Mouse (Mus musculus) MEL (cell line): ENCODE results near the gene Bbox1. TPM values are rescaled to one million over a fixed set of nuclear protein-coding genes. Genes with fewer than 3 reads are reported as not detected.

Source experiments
- DNase-seq: peaks from one replicate; pipeline ENCODE4 v3.0.0; 2011; ENCODE audit warnings: low read depth, low spot score
- H3K27ac ChIP-seq: 2 replicates; pipeline ENCODE4 v1.5.1; 2012; ENCODE audit warnings: low read depth, mild to moderate bottlenecking, control low read depth, low read length, moderate library complexity; ENCODE audit not compliant: control insufficient read depth
- H3K27me3 ChIP-seq, 2 experiments: fragments of 150-350 bp in 1 of 2; sonication (generic) in 1 of 2; 2 replicates each; pipeline ENCODE4 v1.6.1; 2012; ENCODE audit warnings: low read length in 2 of 2, mild to moderate bottlenecking in 2 of 2, improper control_type of control experiment in 1 of 2, moderate library complexity in 1 of 2; ENCODE audit not compliant: insufficient read depth in 2 of 2, control insufficient read depth in 1 of 2
- H3K36me3 ChIP-seq, 2 experiments: 2 replicates each; pipeline ENCODE4 v1.6.1; 2012 to 2014; ENCODE audit warnings: low read length in 2 of 2, improper control_type of control experiment in 1 of 2, inconsistent platforms in 1 of 2, mild to moderate bottlenecking in 1 of 2; ENCODE audit not compliant: insufficient read depth in 2 of 2, control insufficient read depth in 1 of 2
- H3K4me1 ChIP-seq, 2 experiments: fragments of 150-350 bp in 1 of 2; sonication (generic) in 1 of 2; 2 replicates each; pipeline ENCODE4 v1.6.1; 2012; ENCODE audit warnings: low read length in 2 of 2, improper control_type of control experiment in 1 of 2, mild to moderate bottlenecking in 1 of 2; ENCODE audit not compliant: insufficient read depth in 2 of 2, control insufficient read depth in 1 of 2
- H3K4me3 ChIP-seq, 2 experiments: fragments of 150-350 bp in 1 of 2; sonication (generic) in 1 of 2; 2 replicates each; pipeline ENCODE4 v1.5.1; 2012; ENCODE audit warnings: low read depth in 2 of 2, low read length in 2 of 2, mild to moderate bottlenecking in 2 of 2, moderate library complexity in 2 of 2, control low read depth in 1 of 2, improper control_type of control experiment in 1 of 2; ENCODE audit not compliant: control insufficient read depth in 1 of 2, insufficient read depth in 1 of 2
- H3K79me2 ChIP-seq: 2 replicates; pipeline ENCODE4 v1.6.1; 2012; ENCODE audit warnings: mild to moderate bottlenecking, low read length, moderate library complexity; ENCODE audit not compliant: control insufficient read depth, poor library complexity, insufficient read depth
- H3K9ac ChIP-seq: 2 replicates; pipeline ENCODE4 v1.6.1; 2012; ENCODE audit warnings: low read depth, mild to moderate bottlenecking, control low read depth, low read length, moderate library complexity; ENCODE audit not compliant: control insufficient read depth, poor library complexity, severe bottlenecking
- H3K9me3 ChIP-seq: fragments of 150-350 bp; sonication (generic); replicated peaks from 2 replicates; pipeline ENCODE4 v1.6.1; 2012; ENCODE audit warnings: mild to moderate bottlenecking, low read length, improper control_type of control experiment, moderate library complexity; ENCODE audit not compliant: insufficient read depth
- BHLHE40 ChIP-seq: IDR thresholded peaks from 2 replicates; pipeline ENCODE4 v1.6.1; 2012; ENCODE audit warnings: low read depth, mild to moderate bottlenecking, inconsistent platforms, low read length, improper control_type of control experiment, borderline replicate concordance
- CTCF ChIP-seq, 3 experiments: IDR thresholded peaks in 2 of 3; conservative IDR thresholded peaks in 1 of 3; 2 replicates each; pipeline ENCODE4 v1.5.1; 2011 to 2012; ENCODE audit warnings: low read length in 3 of 3, low read depth in 2 of 3, mild to moderate bottlenecking in 2 of 3, improper control_type of control experiment in 1 of 3, inconsistent platforms in 1 of 3, mixed read lengths in 1 of 3, moderate library complexity in 1 of 3; ENCODE audit not compliant: control insufficient read depth in 1 of 3, insufficient read depth in 1 of 3, poor library complexity in 1 of 3, severe bottlenecking in 1 of 3
- E2F4 ChIP-seq: IDR thresholded peaks from 2 replicates; pipeline ENCODE4 v1.6.1; 2011; ENCODE audit warnings: low read depth, low read length, improper control_type of control experiment, borderline replicate concordance
- ELF1 ChIP-seq: IDR thresholded peaks from 2 replicates; pipeline ENCODE4 v1.6.1; 2014; ENCODE audit warnings: low read depth, mild to moderate bottlenecking, inconsistent platforms, low read length, improper control_type of control experiment, moderate library complexity
- EP300 ChIP-seq, 2 experiments: IDR thresholded peaks; 2 replicates each; pipeline ENCODE4 v1.6.1; 2011; ENCODE audit warnings: improper control_type of control experiment in 2 of 2, low read length in 2 of 2, low read depth in 1 of 2, mild to moderate bottlenecking in 1 of 2
- GABPA ChIP-seq: IDR thresholded peaks from 2 replicates; pipeline ENCODE4 v1.6.1; 2012; ENCODE audit warnings: low read depth, mild to moderate bottlenecking, inconsistent platforms, low read length, improper control_type of control experiment, moderate library complexity
- HCFC1 ChIP-seq: IDR thresholded peaks from 2 replicates; pipeline ENCODE4 v1.6.1; 2012; ENCODE audit warnings: low read depth, mild to moderate bottlenecking, inconsistent platforms, low read length, improper control_type of control experiment, moderate library complexity
- JUND ChIP-seq: IDR thresholded peaks from 2 replicates; pipeline ENCODE4 v1.6.1; 2011; ENCODE audit warnings: low read depth, mild to moderate bottlenecking, improper control_type of control experiment, low read length
- MAFK ChIP-seq: IDR thresholded peaks from 2 replicates; pipeline ENCODE4 v1.6.1; 2011; ENCODE audit warnings: low read depth, mild to moderate bottlenecking, low read length, improper control_type of control experiment, borderline replicate concordance
- MAX ChIP-seq: IDR thresholded peaks from 2 replicates; pipeline ENCODE4 v1.6.1; 2011; ENCODE audit warnings: low read length, improper control_type of control experiment
- MXI1 ChIP-seq: IDR thresholded peaks from 2 replicates; pipeline ENCODE4 v1.6.1; 2011; ENCODE audit warnings: mild to moderate bottlenecking, low read depth, low read length, improper control_type of control experiment
- NRF1 ChIP-seq: IDR thresholded peaks from 2 replicates; pipeline ENCODE4 v1.6.1; 2014; ENCODE audit warnings: low read depth, mild to moderate bottlenecking, inconsistent platforms, low read length, improper control_type of control experiment, moderate library complexity; ENCODE audit not compliant: poor library complexity, insufficient read depth, severe bottlenecking
- POLR2AphosphoS2 ChIP-seq: IDR thresholded peaks from 2 replicates; pipeline ENCODE4 v1.6.1; 2011; ENCODE audit warnings: low read length, improper control_type of control experiment
- RAD21 ChIP-seq: IDR thresholded peaks from 2 replicates; pipeline ENCODE4 v1.6.1; 2011; ENCODE audit warnings: mild to moderate bottlenecking, low read depth, low read length, improper control_type of control experiment
- SIN3A ChIP-seq: IDR thresholded peaks from 2 replicates; pipeline ENCODE4 v1.6.1; 2012; ENCODE audit warnings: low read length, improper control_type of control experiment, inconsistent platforms
- SMC3 ChIP-seq: IDR thresholded peaks from 2 replicates; pipeline ENCODE4 v1.6.1; 2011; ENCODE audit warnings: low read depth, low read length, improper control_type of control experiment
- TAL1 ChIP-seq: IDR thresholded peaks from 2 replicates; pipeline ENCODE4 v1.6.1; 2012; ENCODE audit warnings: mild to moderate bottlenecking, inconsistent platforms, low read length, moderate library complexity, mixed read lengths
- TBP ChIP-seq: IDR thresholded peaks from 2 replicates; pipeline ENCODE4 v1.8.0; 2011; ENCODE audit warnings: low read depth, low read length, improper control_type of control experiment
- TCF12 ChIP-seq: IDR thresholded peaks from 2 replicates; pipeline ENCODE4 v1.6.1; 2014; ENCODE audit warnings: low read depth, mild to moderate bottlenecking, inconsistent platforms, low read length, improper control_type of control experiment, moderate library complexity
- UBTF ChIP-seq: IDR thresholded peaks from 2 replicates; pipeline ENCODE4 v1.6.1; 2012; ENCODE audit warnings: low read depth, mild to moderate bottlenecking, inconsistent platforms, low read length, improper control_type of control experiment, moderate library complexity, borderline replicate concordance; ENCODE audit not compliant: insufficient read depth
- USF1 ChIP-seq: IDR thresholded peaks from 2 replicates; pipeline ENCODE4 v1.6.1; 2014; ENCODE audit warnings: low read depth, mild to moderate bottlenecking, inconsistent platforms, low read length, improper control_type of control experiment, moderate library complexity
- ZC3H11A ChIP-seq: IDR thresholded peaks from 2 replicates; pipeline ENCODE4 v1.6.1; 2012; ENCODE audit warnings: low read depth, mild to moderate bottlenecking, inconsistent platforms, low read length, improper control_type of control experiment
- ZMIZ1 ChIP-seq: IDR thresholded peaks from 2 replicates; pipeline ENCODE4 v1.6.1; 2012; ENCODE audit warnings: low read depth, mild to moderate bottlenecking, inconsistent platforms, low read length, improper control_type of control experiment, moderate library complexity
- polyA plus RNA-seq, 2 experiments: library from polyadenylated mRNA; stranded (reverse) in 1 of 2; unstranded in 1 of 2; fragments of >175 nt in 1 of 2; fragments of >200 nt in 1 of 2; gene quantifications; 2 replicates each; pipeline versions ENCODE4 v1.2.1 to v1.2.4; 2012; ENCODE audit warnings: low replicate concordance in 2 of 2, low read depth in 1 of 2; ENCODE audit not compliant: insufficient read length in 2 of 2, insufficient read depth in 1 of 2, missing spikeins in 1 of 2
- total RNA-seq: library from RNA; depleted of rRNA; stranded (reverse); fragments of 300-350 nt; gene quantifications from 2 replicates; pipeline ENCODE4 v1.2.3, GENCODE M21; 2012

Gene Bbox1
- total and polyA plus RNA-seq, 3 experiments = not detected

- H3K27ac ChIP-seq = no peak overlapping the region
- H3K9me3 ChIP-seq = no peaks in the 10 kb centered on the region
- DNase-seq = no peak
- H3K9ac ChIP-seq = no peak overlapping the region
- H3K4me3 ChIP-seq = no peak overlapping the region
- H3K4me1 ChIP-seq = peaks cover 0 to 3% of the 10 kb centered on the region in 2 experiments; a peak in 1 of 4 replicates
- no peaks in the 10 kb centered on the region for H3K36me3 ChIP-seq
- TF ChIP-seq EP300 (IDR thresholded peaks at IDR 0.05; ENCODE audit: low read depth in 1 of 2, low read length in 2 of 2) (no peak), MXI1 (no peak), SMC3 (no peak), ZMIZ1 (no peak), BHLHE40 (no peak), HCFC1 (no peak), GABPA (no peak), NRF1 (no peak), JUND (no peak), POLR2AphosphoS2 (no peak), TAL1 (no peak), CTCF (IDR thresholded peaks at IDR 0.05 in 2 of 3, conservative IDR thresholded peaks at IDR 0.05 in 1 of 3; ENCODE audit: control insufficient read depth in 1 of 3, insufficient read depth in 1 of 3, low read depth in 2 of 3, low read length in 3 of 3, poor library complexity in 1 of 3, severe bottlenecking in 1 of 3) (no peak), ZC3H11A (no peak), E2F4 (no peak), UBTF (no peak), TCF12 (no peak), MAX (no peak)
- H3K79me2 ChIP-seq = no peaks in the 10 kb centered on the region
- H3K27me3 ChIP-seq = no peaks in the 10 kb centered on the region
Observed at GRCm38 (mm10) chr2:110230753-110231152, 83.6 kb downstream of the Bbox1 start.

GRCm38 (mm10) chr2:110229143-110230087, 84.9 kb downstream of the Bbox1 start:
- H3K27ac ChIP-seq = no peak overlapping the region
- H3K36me3 ChIP-seq = no peaks in the 10 kb centered on the region
- peaks cover 0 to 3% of the 10 kb centered on the region in 2 experiments; a peak in 1 of 4 replicates for H3K4me1 ChIP-seq
- TF ChIP-seq UBTF = no peak
- no peak for TF ChIP-seq MAFK
- TF ChIP-seq RAD21 = peak; percentile 91
- TF ChIP-seq SIN3A = peak; percentile 27; the same call in 1 of the 2 replicates
- peak; percentile 77 for TF ChIP-seq ZC3H11A
- TF ChIP-seq ELF1 = 0 out of 2 replicates have a peak, but pooled peaks have one; percentile 15
- TF ChIP-seq USF1 = peak; percentile 73
- peak; percentile 36 to 84 (median 64) for TF ChIP-seq CTCF (IDR thresholded peaks at IDR 0.05 in 2 of 3, conservative IDR thresholded peaks at IDR 0.05 in 1 of 3; ENCODE audit: control insufficient read depth in 1 of 3, insufficient read depth in 1 of 3, low read depth in 2 of 3, low read length in 3 of 3, poor library complexity in 1 of 3, severe bottlenecking in 1 of 3)
- TF ChIP-seq TBP = 0 out of 2 replicates have a peak, but pooled peaks have one; percentile 29
- peak; percentile 92 for TF ChIP-seq SMC3
- no peaks in the 10 kb centered on the region for H3K27me3 ChIP-seq
- peak overlapping the region; percentile 46; the same call in 1 of the 2 replicates for H3K9ac ChIP-seq
- H3K79me2 ChIP-seq = no peaks in the 10 kb centered on the region
- H3K4me3 ChIP-seq = peak overlapping the region; percentile 44 to 55; a peak in 3 of 4 replicates
- no peaks in the 10 kb centered on the region for H3K9me3 ChIP-seq
- peak; percentile 87 for DNase-seq
